ENCODE assay signal across 18 mouse cellular contexts in genomic region chr1:159415656-159416055, GRCm38 (mm10).
DNase-seq lines count a peak whose midpoint lies in the region; ATAC-seq lines count a peak whose summit lies in the region.
"Had no signal": no experiment of that assay in that cellular context is flagged by ENCODE, and none has a peak within 500 bp of the region (broad histone marks: within the 10 kb centered on the region; RNA-seq: fewer than 3 reads in every experiment).

No protein-coding gene starts in this region.

- H3K36me3 ChIP-seq in forebrain, embryonic 16.5 days (ENCODE audit: control insufficient read depth, insufficient read depth): no peaks in the 10 kb centered on the region
- no peaks in the 10 kb centered on the region for H3K36me3 ChIP-seq in forebrain, embryonic 12.5 days (replicated peaks)
- H3K36me3 ChIP-seq in midbrain, embryonic 13.5 days: no peaks in the 10 kb centered on the region
- H3K36me3 ChIP-seq in midbrain, embryonic 10.5 days: no peaks in the 10 kb centered on the region
- no peaks in the 10 kb centered on the region for H3K36me3 ChIP-seq in heart, embryonic 15.5 days
- H3K36me3 ChIP-seq in midbrain, embryonic 16.5 days (ENCODE audit: control insufficient read depth, insufficient read depth, low read length): no peaks in the 10 kb centered on the region
- H3K36me3 ChIP-seq: embryonic facial prominence, embryonic 13.5 days; hindbrain, embryonic 15.5 days; kidney, embryonic 15.5 days; midbrain, embryonic 12.5 days had no signal

- DNase-seq in midbrain, embryonic 10.5 days (ENCODE audit: low spot score): no peak
- no peak for DNase-seq in kidney, postnatal 14 days
- DNase-seq in lung, postnatal 25 days (ENCODE audit: low spot score): no peak
- DNase-seq: adrenal gland, postnatal 10 days; cerebellum, adult 18-20 months; layer of hippocampus, postnatal 36 days; lung, adult 18-20 months; lung, postnatal 4 days had no signal

- peaks cover 26% of the 10 kb centered on the region for H3K4me1 ChIP-seq in forebrain, embryonic 16.5 days (replicated peaks; ENCODE audit: control insufficient read depth, insufficient read depth, low read length)
- peaks cover 15% of the 10 kb centered on the region for H3K4me1 ChIP-seq in forebrain, embryonic 12.5 days
- H3K4me1 ChIP-seq in midbrain, embryonic 13.5 days (replicated peaks): peaks cover 29% of the 10 kb centered on the region
- H3K4me1 ChIP-seq in midbrain, embryonic 10.5 days: peaks cover 8% of the 10 kb centered on the region
- peaks cover 11% of the 10 kb centered on the region for H3K4me1 ChIP-seq in heart, embryonic 15.5 days (replicated peaks)
- H3K4me1 ChIP-seq in midbrain, embryonic 16.5 days (ENCODE audit: control insufficient read depth, insufficient read depth, low read length): peaks cover 2% of the 10 kb centered on the region; the same call in 1 of the 2 replicates
- H3K4me1 ChIP-seq: kidney, embryonic 15.5 days had no signal

- H3K27me3 ChIP-seq in forebrain, embryonic 16.5 days (replicated peaks; ENCODE audit: control insufficient read depth, insufficient read depth, low read length): no peaks in the 10 kb centered on the region
- no peaks in the 10 kb centered on the region for H3K27me3 ChIP-seq in forebrain, embryonic 12.5 days
- no peaks in the 10 kb centered on the region for H3K27me3 ChIP-seq in midbrain, embryonic 13.5 days
- H3K27me3 ChIP-seq in midbrain, embryonic 10.5 days (ENCODE audit: low read depth, poor library complexity, severe bottlenecking): no peaks in the 10 kb centered on the region
- no peaks in the 10 kb centered on the region for H3K27me3 ChIP-seq in heart, embryonic 15.5 days
- no peaks in the 10 kb centered on the region for H3K27me3 ChIP-seq in midbrain, embryonic 16.5 days (ENCODE audit: control insufficient read depth, insufficient read depth, low read depth, low read length)
- H3K27me3 ChIP-seq: embryonic facial prominence, embryonic 13.5 days; hindbrain, embryonic 15.5 days; kidney, embryonic 15.5 days; midbrain, embryonic 12.5 days had no signal

- WGBS in forebrain, embryonic 16.5 days: 9% methylated on average over 3 of the region's 3 CpGs
- WGBS in forebrain, embryonic 12.5 days: 54% methylated on average over 3 of the region's 3 CpGs
- WGBS in midbrain, embryonic 13.5 days: 41% methylated on average over 3 of the region's 3 CpGs
- 86% methylated on average over 3 of the region's 3 CpGs for WGBS in midbrain, embryonic 10.5 days
- 29% methylated on average over 3 of the region's 3 CpGs for WGBS in heart, embryonic 15.5 days
- 23% methylated on average over 3 of the region's 3 CpGs for WGBS in midbrain, embryonic 16.5 days

- no peak overlapping the region for H3K27ac ChIP-seq in forebrain, embryonic 16.5 days (ENCODE audit: low read length)
- no peak overlapping the region for H3K27ac ChIP-seq in forebrain, embryonic 12.5 days
- peak overlapping the region; percentile 35; the same call in 1 of the 2 replicates for H3K27ac ChIP-seq in midbrain, embryonic 13.5 days
- H3K27ac ChIP-seq in midbrain, embryonic 10.5 days (replicated peaks): no peak overlapping the region
- H3K27ac ChIP-seq in heart, embryonic 15.5 days: 0 out of 2 replicates have a peak overlapping the region, but pooled peaks have one; percentile 16
- H3K27ac ChIP-seq in midbrain, embryonic 16.5 days (ENCODE audit: low read length): no peak overlapping the region
- H3K27ac ChIP-seq: embryonic facial prominence, embryonic 13.5 days; hindbrain, embryonic 15.5 days; kidney, embryonic 15.5 days; midbrain, embryonic 12.5 days had no signal

- no peak overlapping the region for H3K4me3 ChIP-seq in forebrain, embryonic 16.5 days (replicated peaks; ENCODE audit: low read length)
- H3K4me3 ChIP-seq in forebrain, embryonic 12.5 days (replicated peaks): no peak overlapping the region
- no peak overlapping the region for H3K4me3 ChIP-seq in midbrain, embryonic 13.5 days (replicated peaks)
- no peak overlapping the region for H3K4me3 ChIP-seq in midbrain, embryonic 10.5 days
- no peak overlapping the region for H3K4me3 ChIP-seq in heart, embryonic 15.5 days
- no peak overlapping the region for H3K4me3 ChIP-seq in midbrain, embryonic 16.5 days (ENCODE audit: low read depth, low read length)
- H3K4me3 ChIP-seq: embryonic facial prominence, embryonic 13.5 days; hindbrain, embryonic 15.5 days; kidney, embryonic 15.5 days; midbrain, embryonic 12.5 days had no signal

- ATAC-seq in forebrain, embryonic 16.5 days: 0 out of 2 replicates have a peak, but pooled peaks have one; percentile 3
- no peak for ATAC-seq in forebrain, embryonic 12.5 days (ENCODE audit: low FRiP score)
- ATAC-seq in midbrain, embryonic 13.5 days: 0 out of 2 replicates have a peak, but pooled peaks have one; percentile 10
- peak; percentile 33 for ATAC-seq in heart, embryonic 15.5 days (replicated peaks; ENCODE audit: insufficient number of reproducible peaks, insufficient read depth, low FRiP score, low read depth)
- ATAC-seq in midbrain, embryonic 16.5 days: peak; percentile 33
- ATAC-seq: intestine, embryonic 16.5 days had no signal

- no peak overlapping the region for H3K9ac ChIP-seq in forebrain, embryonic 16.5 days (replicated peaks; ENCODE audit: low read depth, low read length)
- H3K9ac ChIP-seq in forebrain, embryonic 12.5 days: no peak overlapping the region
- no peak overlapping the region for H3K9ac ChIP-seq in midbrain, embryonic 13.5 days (replicated peaks)
- no peak overlapping the region for H3K9ac ChIP-seq in heart, embryonic 15.5 days
- H3K9ac ChIP-seq in midbrain, embryonic 16.5 days (ENCODE audit: low read depth, low read length): no peak overlapping the region
- H3K9ac ChIP-seq: embryonic facial prominence, embryonic 13.5 days; hindbrain, embryonic 15.5 days; kidney, embryonic 15.5 days; midbrain, embryonic 12.5 days had no signal

- no peaks in the 10 kb centered on the region for H3K9me3 ChIP-seq in forebrain, embryonic 16.5 days (ENCODE audit: control insufficient read depth, low read length)
- no peaks in the 10 kb centered on the region for H3K9me3 ChIP-seq in forebrain, embryonic 12.5 days
- H3K9me3 ChIP-seq in midbrain, embryonic 13.5 days: no peaks in the 10 kb centered on the region
- H3K9me3 ChIP-seq in midbrain, embryonic 10.5 days (replicated peaks): no peaks in the 10 kb centered on the region
- no peaks in the 10 kb centered on the region for H3K9me3 ChIP-seq in heart, embryonic 15.5 days (replicated peaks)
- no peaks in the 10 kb centered on the region for H3K9me3 ChIP-seq in midbrain, embryonic 16.5 days (replicated peaks; ENCODE audit: control insufficient read depth, low read length, poor library complexity, severe bottlenecking)
- H3K9me3 ChIP-seq: embryonic facial prominence, embryonic 13.5 days; hindbrain, embryonic 15.5 days; kidney, embryonic 15.5 days; midbrain, embryonic 12.5 days had no signal

- no peak overlapping the region for H3K4me2 ChIP-seq in forebrain, embryonic 16.5 days (ENCODE audit: low read length)
- no peak overlapping the region for H3K4me2 ChIP-seq in forebrain, embryonic 12.5 days
- H3K4me2 ChIP-seq in midbrain, embryonic 13.5 days (replicated peaks): no peak overlapping the region
- H3K4me2 ChIP-seq in heart, embryonic 15.5 days: no peak overlapping the region
- no peak overlapping the region for H3K4me2 ChIP-seq in midbrain, embryonic 16.5 days (ENCODE audit: low read length)
- H3K4me2 ChIP-seq: embryonic facial prominence, embryonic 13.5 days; hindbrain, embryonic 15.5 days; kidney, embryonic 15.5 days; midbrain, embryonic 12.5 days had no signal

Comparison
In these comparisons a context has a peak if more than half of its experiments do, and no peak if none do; other contexts are left out.
1. H3K27ac ChIP-seq: peak in midbrain, embryonic 13.5 days (single experiment) and heart, embryonic 15.5 days (single experiment); none in forebrain, embryonic 16.5 days (single experiment), forebrain, embryonic 12.5 days (single experiment), midbrain, embryonic 10.5 days (single experiment) and midbrain, embryonic 16.5 days (single experiment).